Mouse (Mus musculus): ENCODE measurements at regions not wholly inside any gene's neighbourhood (a gene's known extent, or its start where the extent isn't known, plus 50 kb on each side); places are given as distances from the start of the nearest gene placed in this dataset.
A peak's percentile ranks its signal among the peaks of the same experiment; 100 is the strongest.

DNA sequence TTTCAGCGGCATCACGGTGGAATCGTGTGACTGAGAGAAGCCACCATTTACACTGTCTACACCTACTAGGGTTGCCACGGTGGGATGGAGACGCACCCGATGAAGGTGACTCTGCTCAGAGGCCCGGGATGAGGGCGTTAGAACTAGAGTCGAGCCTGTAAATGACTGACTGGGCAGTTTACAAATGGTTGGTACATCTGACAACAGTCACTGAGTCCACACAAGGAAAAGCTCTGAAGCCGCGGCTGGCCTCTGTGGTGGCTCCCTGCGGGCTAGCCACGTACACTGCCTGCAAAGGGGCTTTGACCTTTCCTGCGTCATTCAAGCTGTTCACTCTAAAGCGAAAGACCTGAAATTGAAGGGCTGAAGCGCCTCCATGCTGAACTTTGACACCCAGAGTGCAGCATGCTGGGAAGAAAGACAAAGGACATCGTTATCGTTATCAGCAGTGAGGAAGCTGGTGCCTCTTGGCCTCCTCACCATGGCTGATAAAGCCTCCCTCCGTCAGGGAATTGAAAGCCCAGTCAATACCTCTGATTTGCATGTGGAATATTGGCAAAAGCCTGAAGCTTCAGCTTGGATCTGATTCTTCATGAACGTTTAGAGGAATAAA is 462.1 kb upstream of the Arglu1 start:
- no peak for DNase-seq

- DNase-seq: no peak
Observed at GRCm38 (mm10) chr8:9144362-9144761, 454.0 kb upstream of the Arglu1 start.

DNA sequence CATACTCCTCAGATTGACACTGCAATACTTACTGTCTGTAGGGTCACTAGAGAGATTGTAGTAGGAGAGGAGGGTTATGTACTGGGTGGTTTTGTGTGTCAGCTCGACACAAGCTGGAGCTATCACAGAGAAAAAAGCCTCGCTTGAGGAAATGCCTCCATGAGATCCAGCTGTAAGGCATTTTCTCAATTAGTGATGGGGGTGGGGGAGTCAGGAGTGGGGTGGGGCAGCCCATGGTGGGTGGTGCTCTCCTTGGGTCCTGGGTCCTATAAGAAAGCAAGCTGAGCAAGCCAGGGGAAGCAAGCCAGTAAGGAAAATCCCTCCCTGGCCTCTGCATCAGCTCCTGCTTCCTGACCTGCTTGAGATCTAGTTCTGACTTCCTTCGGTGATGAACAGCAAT is 449.5 kb upstream of the Arglu1 start:
- DNase-seq: peak; percentile 37

- peak; percentile 62 for DNase-seq
Observed at GRCm38 (mm10) chr8:9139059-9139620, 448.8 kb upstream of the Arglu1 start.

DNA sequence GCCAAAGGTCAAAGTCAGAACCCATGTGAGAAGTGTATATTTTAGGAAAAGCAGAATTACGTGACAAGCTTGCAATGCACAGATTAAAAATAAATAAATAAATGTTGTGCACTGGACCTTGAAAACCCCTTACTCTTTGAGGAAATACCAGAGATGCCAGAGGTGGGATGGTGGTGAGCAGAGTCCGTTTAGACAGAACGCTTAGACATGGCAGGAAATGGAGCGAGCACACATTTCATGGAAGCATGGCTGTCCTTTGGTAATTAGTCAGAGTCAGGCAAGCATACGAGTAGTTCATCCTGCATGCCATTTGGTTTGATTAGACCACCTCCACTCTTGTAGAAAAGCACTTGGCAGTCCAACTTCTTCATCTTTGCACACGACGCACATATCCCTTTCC is 443.4 kb upstream of the Arglu1 start:
- DNase-seq: no peak

DNA sequence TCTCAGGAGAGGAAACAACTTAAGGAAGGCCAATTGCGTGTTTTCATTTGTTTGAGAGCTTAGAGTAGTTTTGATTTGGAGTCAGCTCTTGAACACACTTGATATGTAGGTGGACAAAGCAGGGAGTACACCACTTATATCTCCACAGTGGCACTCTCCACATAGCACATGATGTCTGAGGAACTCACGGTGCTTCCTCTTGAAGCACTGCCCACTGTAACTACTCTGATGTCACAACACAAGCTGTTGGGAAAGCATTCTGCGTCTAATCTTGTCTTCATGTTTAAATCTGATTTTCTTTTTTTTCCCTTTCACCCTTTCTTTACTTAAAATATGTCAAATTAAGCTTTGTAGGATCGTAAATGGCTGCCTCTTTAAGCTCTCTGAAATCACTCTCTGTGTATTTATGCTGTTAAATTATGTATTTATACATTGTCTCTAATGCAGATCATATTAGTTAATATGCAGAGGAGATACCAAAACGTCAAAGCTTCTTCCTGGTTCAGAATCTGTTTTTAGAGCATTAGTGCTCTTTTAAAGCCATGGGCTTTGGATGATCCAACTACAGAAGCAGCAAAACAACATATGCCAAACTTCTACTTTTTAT is 442.4 kb upstream of the Arglu1 start:
- DNase-seq: no peak

- no peak for DNase-seq
Observed at GRCm38 (mm10) chr8:9131249-9131648, 440.9 kb upstream of the Arglu1 start.

DNA sequence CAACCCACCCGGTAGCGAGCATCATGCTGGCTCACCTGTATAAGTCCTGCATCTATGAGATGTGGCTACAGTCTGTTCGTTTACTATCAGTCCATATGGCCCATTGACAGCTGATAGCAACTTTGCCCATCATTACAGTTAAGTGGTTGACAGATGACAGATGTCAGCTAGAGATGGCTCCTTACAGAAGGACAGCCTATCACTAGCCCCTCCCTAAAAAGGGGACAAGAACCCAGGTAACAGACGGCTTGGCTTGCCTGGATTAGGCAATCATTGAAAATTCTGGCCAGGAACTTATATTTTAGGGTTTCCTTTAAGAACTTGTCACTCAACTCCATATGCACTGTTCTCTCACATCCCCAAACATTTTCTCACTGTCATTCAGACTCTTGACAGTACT is 434.2 kb upstream of the Arglu1 start:
- no peak for DNase-seq

DNA sequence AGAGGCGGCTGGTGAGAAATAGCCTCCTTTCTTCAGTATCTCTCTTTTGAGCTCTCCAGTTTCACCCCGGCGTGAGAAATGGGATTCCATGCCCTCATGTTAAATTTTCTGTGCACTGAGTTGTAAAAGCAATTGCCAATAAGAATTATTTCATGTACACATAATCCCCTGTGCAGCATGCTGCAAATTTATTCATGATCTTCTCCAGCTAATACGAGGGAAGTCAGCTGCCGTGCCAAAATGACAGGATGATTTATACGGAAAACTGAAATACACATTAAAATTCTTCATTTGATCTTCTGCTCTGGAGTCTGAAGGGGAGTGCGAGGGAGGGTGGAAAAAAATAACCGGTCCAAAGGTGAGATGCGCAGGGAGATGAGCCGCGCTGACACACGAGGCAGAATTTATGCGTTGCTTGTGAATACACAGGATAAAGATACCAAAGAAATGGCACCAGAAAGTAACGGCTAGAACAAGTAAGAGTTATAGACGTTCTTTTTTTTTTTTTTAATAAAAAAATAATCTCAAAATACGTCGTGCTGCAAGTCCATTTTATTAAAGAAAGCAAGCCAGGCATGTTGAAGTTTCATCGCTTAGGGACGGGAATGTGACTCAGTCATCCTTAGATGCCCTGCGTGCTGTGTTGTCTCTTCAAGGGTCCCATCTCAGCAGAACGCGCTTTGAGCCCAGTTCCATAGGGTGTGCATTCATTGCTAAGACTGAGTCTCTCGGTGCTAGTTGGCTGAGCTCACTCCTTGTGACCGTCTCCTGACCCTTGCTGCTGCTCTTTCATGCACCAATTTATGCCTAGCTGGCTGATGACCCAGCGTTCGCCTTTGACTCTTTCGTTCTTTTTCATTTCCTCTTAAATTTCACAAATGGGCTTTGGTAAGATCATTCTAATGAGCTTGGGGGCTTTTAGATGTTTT is 427.8 kb upstream of the Arglu1 start:
- DNase-seq: peak; percentile 62

GRCm38 (mm10) chr8:9095980-9096379 is 405.7 kb upstream of the Arglu1 start:
- no peak for DNase-seq

- peak; percentile 19 for DNase-seq
Observed at GRCm38 (mm10) chr8:9094002-9094401, 403.7 kb upstream of the Arglu1 start.

DNA sequence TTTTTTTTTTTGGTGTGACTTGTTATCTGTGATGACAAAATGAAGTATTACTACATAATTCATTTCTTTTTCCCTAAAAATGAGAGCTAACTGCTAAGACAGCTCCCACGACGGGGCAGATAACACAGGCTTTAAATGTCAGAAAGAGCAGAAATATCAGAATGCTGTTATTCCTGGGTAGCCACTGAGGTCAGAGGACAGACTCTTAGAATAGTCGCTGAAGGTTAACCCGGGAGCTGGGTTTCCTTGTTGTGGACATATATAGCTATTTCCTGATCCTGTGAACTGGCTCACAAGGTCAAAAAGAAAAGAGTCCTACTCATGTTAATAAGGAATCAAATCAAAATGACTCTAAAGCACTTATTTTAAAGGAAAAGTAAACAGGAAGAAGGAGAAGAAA is 403.0 kb upstream of the Arglu1 start:
- DNase-seq: no peak

DNA sequence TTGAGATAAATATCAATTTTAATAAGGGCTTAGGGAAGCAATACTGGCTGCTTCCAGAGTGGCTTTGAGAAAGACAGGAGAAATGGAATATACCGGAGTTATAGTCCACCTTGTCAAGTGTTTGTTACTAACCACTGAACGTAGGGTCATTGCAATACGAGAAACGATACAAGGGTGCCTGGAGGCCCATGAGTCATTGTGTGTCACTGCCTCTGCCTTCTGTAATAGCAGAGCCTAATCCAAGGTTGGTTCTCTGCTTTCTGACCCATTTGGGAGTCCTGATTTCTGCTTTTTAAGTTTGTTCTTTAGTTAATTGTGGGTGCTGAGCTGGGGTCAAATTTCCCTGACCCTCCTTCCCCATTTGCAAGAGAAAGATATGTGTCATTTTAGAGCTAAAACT is 382.4 kb upstream of the Arglu1 start:
- DNase-seq: no peak

GRCm38 (mm10) chr8:9072286-9072685 is 382.0 kb upstream of the Arglu1 start:
- no peak for DNase-seq

DNA sequence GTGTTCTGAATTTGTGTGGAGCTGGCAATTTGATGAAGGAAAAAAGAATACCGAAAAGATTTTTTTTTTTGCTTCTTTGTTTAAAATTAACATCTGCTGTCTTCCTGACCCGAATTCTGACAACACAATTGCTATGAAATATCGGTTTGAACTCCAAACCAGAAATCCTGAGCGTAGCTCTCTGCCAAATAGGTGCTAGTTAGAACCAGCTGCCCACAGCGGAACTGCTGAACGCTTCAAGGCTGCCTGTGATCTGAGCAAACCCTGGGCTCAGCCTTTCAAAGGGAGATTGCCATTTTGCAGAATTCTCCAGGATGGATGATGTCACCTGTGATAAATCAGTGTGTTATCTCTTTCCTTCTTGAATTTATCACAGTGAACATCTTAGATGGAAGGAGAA is 380.6 kb upstream of the Arglu1 start:
- peak; percentile 43 for DNase-seq

DNA sequence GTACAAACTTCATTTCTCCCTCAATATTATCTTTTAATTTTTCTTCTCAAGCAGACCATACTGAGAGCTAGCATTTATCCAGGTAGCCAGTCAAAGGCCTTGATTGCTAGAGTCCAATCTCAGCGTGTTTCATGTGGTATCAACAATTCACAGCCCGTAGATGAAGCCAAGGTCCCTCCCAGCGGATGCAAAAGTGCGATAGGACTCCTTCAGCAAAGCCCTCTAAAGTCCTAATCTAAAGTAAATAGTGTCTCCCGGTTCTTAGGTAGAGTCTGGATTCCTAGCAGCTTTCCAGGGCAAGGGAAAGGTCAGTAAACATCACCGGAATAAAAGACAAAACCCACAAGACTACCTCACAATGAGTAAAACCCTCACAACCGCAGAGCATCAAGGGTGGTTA is 379.5 kb upstream of the Arglu1 start:
- DNase-seq: no peak

DNA sequence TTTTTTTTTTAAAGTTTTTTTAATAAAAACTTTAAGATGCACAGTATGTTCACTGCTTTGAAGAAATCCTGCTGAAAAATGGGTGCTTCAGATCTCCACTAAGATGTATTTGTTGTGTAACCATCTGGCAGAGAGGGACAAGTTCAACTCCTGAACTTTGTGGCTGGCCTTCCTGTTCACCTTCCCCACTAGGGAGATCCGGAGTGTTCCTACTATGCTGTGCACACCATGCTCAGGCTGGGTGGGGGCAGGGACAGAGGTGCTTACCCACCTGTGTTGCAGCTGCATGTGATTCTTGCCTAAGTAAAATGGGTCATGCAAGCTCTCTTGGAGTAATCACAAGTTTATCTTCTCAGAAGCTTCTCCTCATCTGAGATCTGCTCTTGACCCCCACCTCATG is 377.4 kb upstream of the Arglu1 start:
- no peak for DNase-seq

DNA sequence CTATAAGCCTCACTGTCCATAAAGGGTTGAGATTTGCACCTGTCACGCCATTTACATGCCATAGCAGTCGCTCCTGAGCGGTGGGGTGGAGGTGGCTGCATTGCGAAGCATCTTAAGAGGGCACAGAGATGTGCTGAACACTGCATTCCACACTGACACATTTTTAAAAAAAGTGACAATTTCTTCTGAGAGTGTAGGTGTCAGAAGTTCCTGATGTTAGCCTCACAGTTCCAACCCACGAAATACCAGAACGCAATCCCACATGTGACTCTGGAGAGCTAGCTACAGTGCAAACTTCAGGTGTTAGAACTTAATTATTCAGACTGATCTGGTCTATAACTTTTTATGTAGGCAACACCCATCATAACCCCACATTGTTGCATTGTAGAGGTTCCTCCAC is 369.8 kb upstream of the Arglu1 start:
- no peak for DNase-seq

DNA sequence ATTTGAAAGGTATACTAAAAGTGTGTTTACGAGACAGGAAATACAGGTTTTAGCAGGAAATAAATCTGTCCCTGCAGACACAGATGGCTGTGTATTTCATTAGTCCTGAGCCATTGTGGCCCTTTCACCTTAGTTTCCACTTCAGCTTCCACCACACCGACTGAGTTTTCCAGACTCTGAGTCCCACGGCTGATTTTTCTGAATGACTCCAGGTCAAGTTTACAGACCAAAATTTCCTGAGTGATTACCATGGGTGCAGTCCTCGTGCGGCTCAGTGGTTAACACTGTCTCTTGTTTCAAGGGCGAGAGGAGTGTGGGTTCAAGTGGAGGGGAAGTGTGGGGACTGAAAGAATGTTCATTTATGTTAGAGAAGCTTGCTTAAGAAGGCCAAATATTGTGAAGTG is 365.1 kb upstream of the Arglu1 start:
- DNase-seq: no peak

GRCm38 (mm10) chr8:9054801-9055200 is 364.5 kb upstream of the Arglu1 start:
- no peak for DNase-seq

DNA sequence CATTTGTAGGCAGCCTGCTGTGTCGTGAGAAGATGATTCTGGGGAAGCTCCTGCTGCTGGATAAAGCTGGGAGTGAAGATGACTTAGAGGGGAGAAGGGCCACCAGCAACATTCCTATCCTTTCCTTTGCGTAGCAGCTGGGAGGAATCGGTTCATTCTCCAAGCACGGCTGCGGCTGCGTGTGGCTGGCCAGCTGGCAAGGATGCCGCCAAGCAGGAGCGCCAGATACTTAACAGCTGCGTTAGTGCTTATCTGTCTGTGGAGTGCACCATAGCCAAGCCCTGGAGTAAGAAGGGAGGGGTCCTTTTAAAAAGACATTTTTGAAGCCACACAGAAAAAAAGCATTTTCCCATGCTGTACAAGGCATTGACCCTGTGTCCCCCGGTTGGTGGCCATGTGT is 361.4 kb upstream of the Arglu1 start:
- DNase-seq: peak; percentile 74

DNA sequence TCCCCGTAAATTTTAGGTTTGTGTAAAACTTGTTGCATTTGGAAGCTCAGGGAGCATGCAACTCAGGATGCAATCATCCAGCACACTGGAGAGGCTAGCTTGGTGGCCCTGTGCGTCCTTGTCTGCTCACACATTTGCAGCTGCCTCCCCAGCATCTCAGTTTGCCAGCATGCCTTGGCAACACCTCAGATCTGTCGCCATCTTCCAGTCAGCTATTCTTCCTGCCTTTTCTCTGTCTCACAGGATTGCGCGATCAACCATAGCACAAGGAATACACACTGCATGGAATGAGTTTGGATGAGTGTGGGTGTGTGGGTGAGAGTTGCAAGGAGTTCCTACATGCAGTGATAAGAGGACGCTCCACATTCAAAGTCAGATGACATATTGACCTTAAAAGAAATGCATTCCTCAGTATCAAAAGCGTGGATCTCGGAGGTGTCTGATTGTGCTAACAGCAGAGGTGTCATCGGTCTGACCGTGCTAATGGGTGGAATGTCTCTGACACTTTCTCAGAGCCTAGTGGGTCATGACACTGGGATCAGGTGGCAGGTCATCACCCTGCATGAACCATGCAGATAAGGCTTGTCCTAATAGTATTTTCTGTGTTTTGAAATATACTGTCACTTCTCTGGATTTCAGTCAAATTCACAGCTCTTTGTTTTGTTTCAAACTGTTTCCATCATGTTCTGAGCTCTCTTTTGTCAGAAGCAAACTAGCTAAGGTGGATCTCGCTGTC is 360.6 kb upstream of the Arglu1 start:
- DNase-seq: no peak

DNA sequence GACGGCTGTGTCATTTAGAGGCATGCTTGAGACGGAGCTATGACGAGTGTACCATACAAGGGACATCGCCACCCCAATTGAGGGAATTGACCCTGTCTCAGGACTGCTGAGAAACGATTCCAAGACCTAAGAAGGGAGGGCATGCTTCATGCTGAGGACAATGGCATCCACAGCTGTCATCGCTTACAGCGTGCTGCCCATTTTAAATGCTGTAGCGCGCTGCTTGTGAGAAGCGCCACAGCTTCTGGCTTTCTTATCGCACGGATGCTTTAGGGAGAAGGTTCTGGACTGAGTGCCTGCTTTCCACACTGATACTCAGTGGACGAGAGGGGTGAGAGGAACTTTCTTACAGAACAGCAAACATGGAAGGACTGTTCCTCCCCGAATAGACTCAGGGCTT is 357.8 kb upstream of the Arglu1 start:
- DNase-seq: no peak
